Mouse (Mus musculus) T-helper 2 cell (primary cell): ENCODE results near the gene Fam206a.

Source experiments
- in situ Hi-C: fragments of 300-600 bp; cut with MboI, MseI; formaldehyde crosslinking; loops from one replicate; pipeline ENCODE4 v1.15.1; 2025; ENCODE audit warnings: high pct_unique_total_duplicates

Gene Fam206a

DNA sequence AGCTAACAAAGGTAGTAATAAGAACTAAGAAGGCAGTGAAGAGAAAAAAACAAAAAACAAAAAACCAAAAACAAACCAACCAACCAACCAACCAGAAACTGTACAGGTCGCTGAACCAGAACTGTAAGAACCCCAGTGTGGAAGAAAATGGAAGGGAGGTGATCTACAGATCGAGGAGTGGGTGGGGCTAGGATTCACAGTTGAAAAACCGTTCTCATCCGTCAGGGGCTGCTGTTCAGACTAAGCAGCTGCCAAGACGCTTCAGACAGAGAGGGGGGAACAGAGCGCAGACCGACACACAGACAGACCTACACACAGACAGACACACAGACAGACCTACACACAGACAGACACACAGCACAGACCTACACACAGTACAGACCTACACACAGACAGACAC lies 40.4 kb downstream of the Fam206a start:
- in situ Hi-C loops = no loop called here

- in situ Hi-C loops = no loop called here
These were observed 41.8 kb downstream of the Fam206a start for GRCm38 (mm10) chr4:56843963-56844362.

DNA sequence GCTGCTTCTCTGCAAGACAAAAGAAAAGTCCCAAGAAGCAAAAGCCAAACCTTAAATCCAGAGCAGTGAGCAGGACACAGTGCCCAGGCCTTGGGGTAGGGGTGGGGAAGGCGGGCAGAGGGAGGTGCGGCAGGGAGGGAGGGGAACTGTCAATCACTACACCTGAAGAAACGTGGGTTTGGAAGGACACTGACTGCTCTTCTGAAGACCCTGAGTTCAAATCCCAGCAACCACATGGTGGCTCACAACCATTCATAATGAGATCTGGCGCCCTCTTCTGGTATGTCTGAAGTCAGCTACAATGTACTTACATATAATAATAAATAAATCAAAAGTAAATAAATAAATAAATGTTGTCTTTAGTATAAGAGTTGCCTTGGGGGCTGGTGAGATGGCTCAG lies 42.8 kb downstream of the Fam206a start:
- in situ Hi-C loops = loop anchor here (5.0 kb wide), 1 partner anchor 33 kb away; no protein-coding TSS in a partner anchor

DNA sequence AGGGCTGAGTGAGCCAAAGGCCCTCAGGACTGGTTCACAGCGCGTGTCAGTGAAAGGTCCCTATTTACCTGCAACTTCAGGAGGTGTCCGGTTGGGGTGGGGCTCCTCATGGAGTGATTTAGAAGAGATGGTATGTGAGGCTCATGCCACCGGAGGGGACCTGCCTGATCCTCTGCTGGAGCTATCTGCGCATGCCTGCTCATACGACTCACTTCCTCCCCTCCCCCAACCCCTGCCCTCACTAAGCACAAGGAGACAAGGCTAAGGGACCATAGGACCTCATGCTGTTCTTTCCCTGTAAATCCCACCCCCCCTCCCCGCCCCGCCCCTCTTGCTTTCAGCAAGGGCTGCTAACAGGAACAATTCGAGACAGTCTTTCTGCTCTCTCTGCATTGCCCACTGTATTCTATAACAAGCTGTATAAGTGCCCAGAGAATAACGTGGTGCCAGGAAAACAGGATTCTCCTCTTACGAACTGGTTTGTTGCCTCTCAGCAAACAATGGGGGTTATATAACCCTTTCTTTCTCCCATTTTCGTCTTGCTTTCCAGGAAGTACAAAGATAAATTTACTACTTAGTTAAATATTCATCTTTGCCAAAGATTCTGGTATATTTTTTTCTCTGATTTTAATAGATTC lies 43.9 kb downstream of the Fam206a start:
- in situ Hi-C loops = loop anchor here (5.0 kb wide), 1 partner anchor 34 kb away; no protein-coding TSS in a partner anchor

GRCm38 (mm10) chr4:56847400-56847799 lies 45.3 kb downstream of the Fam206a start:
- in situ Hi-C loops = loop anchor here (5.0 kb wide), 1 partner anchor 35 kb away; no protein-coding TSS in a partner anchor

DNA sequence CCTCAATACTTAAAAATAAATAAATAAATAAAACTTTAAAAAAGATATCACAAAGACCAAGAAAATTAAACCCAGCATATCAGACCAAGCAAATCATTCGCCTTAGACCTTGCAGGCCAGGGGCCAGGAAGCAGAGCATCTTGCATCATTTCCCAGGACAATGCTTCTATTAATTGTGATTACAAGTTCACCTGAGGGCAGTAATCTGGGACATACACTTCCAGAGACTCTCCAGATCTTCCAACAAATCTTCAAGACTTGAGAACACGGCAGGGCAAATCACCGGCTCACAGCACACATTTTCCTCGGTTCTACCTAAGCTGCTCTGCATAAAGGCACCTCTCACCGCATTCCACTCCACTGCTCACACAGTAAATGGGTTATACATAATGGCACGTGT lies 45.9 kb downstream of the Fam206a start:
- in situ Hi-C loops = loop anchor here (5.0 kb wide), 1 partner anchor 36 kb away; no protein-coding TSS in a partner anchor

- in situ Hi-C loops = no loop called here
These were observed 48.6 kb downstream of the Fam206a start for GRCm38 (mm10) chr4:56850724-56851123.

DNA sequence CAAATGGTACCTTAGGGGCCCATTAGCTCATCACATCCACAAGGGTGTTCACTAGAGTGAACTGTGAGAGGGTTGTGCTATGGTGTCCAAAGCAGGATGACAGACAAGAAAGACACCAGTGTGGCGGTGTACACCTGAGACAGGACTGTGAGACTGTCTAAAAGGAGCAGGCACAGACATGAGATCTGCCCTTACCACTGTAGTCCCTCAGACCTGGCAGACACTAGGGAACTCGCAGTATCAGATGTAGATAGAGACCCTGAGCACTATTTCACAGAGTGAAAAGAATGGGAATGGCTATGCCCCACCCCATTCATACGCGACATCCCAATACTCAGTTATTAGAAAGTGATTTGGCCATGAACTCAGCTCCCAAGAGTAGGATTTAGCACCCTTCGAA lies 53.8 kb downstream of the Fam206a start:
- in situ Hi-C loops = no loop called here

- in situ Hi-C loops = no loop called here
These were observed 54.3 kb downstream of the Fam206a start for GRCm38 (mm10) chr4:56856371-56856949.

DNA sequence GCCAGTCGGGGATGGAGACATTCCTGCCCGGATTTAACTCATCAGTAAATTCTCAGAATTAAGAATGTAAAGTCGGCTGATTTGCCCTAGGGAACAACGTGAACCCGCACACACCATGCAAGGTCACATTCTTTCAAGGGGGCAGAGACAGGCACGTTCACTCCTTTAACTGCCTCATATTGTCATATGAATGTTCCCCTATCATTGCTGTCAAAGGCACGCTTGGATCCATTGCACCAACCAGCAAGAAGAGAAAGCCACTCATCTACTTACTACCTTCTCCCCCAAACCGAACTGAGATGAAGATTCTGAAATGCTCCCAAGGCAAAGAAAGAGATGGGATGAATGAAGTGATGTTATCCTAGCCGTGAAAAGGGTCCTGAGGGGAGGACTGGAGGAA lies 56.6 kb downstream of the Fam206a start:
- in situ Hi-C loops = no loop called here
